Mouse (Mus musculus) heart, postnatal 14 days (tissue): ENCODE data around the gene Galnt16. TPM values are rescaled to one million over a fixed set of nuclear protein-coding genes. Genes with fewer than 3 reads are reported as not detected.

ENCODE experiments used
- DNase-seq, 2 experiments: peaks; one replicate each; pipeline ENCODE4 v3.0.0; 2021 to 2022
- intact Hi-C: fragments of 180-260 bp; cut with DNase I; formaldehyde crosslinking; loops from one replicate; pipeline ENCODE4 v1.15.1; 2025
- total RNA-seq, 2 experiments: library from RNA; stranded (reverse); gene quantifications; 2 replicates each; pipeline ENCODE4 v1.2.3; 2021

The Galnt16 gene
- total RNA-seq, 2 experiments from 2014 or later: 7.1 to 7.6 TPM

- intact Hi-C loops: no loop called here
- no peak for DNase-seq
These were observed 9.8 kb downstream of the Galnt16 start for GRCm38 (mm10) chr12:80527727-80528389.

GRCm38 (mm10) chr12:80530052-80530451, 12.0 kb downstream of the Galnt16 start:
- intact Hi-C loops: no loop called here
- peak; percentile 42 to 52 for DNase-seq

GRCm38 (mm10) chr12:80530630-80531029, 12.6 kb downstream of the Galnt16 start:
- DNase-seq: peak in 1 of 2 experiments; percentile 43
- intact Hi-C loops: no loop called here

GRCm38 (mm10) chr12:80531585-80531984, 13.5 kb downstream of the Galnt16 start:
- intact Hi-C loops: no loop called here

GRCm38 (mm10) chr12:80533876-80534275, 15.8 kb downstream of the Galnt16 start:
- intact Hi-C loops: no loop called here
- DNase-seq: no peak

More at GRCm38 (mm10) chr12:80531585-80531984, 13.5 kb downstream of the Galnt16 start:
- DNase-seq: no peak

- DNase-seq: no peak
- intact Hi-C loops: no loop called here
These were observed 19.2 kb downstream of the Galnt16 start for GRCm38 (mm10) chr12:80537313-80537712.

- intact Hi-C loops: no loop called here
- DNase-seq: no peak
These were observed 20.2 kb downstream of the Galnt16 start for GRCm38 (mm10) chr12:80538311-80538710.

- DNase-seq: no peak
- intact Hi-C loops: no loop called here
These were observed 27.2 kb downstream of the Galnt16 start for GRCm38 (mm10) chr12:80545310-80545709.

GRCm38 (mm10) chr12:80549646-80550045, 31.6 kb downstream of the Galnt16 start:
- intact Hi-C loops: no loop called here
- peak; percentile 69 to 74 for DNase-seq

- DNase-seq: no peak
- intact Hi-C loops: no loop called here
These were observed 35.1 kb downstream of the Galnt16 start for GRCm38 (mm10) chr12:80553157-80553556.

- intact Hi-C loops: no loop called here
- DNase-seq: no peak
These were observed 36.2 kb downstream of the Galnt16 start for GRCm38 (mm10) chr12:80554312-80554711.

- intact Hi-C loops: no loop called here
- DNase-seq: no peak
These were observed 43.8 kb downstream of the Galnt16 start for GRCm38 (mm10) chr12:80561904-80562303.

GRCm38 (mm10) chr12:80562793-80563192, 44.7 kb downstream of the Galnt16 start:
- peak; percentile 42 to 56 for DNase-seq
- intact Hi-C loops: no loop called here

- intact Hi-C loops: no loop called here
- DNase-seq: peak; percentile 65 to 70
These were observed 46.9 kb downstream of the Galnt16 start for GRCm38 (mm10) chr12:80564990-80565389.

- DNase-seq: no peak
- intact Hi-C loops: no loop called here
These were observed 47.7 kb downstream of the Galnt16 start for GRCm38 (mm10) chr12:80565793-80566192.

GRCm38 (mm10) chr12:80566502-80566901, 48.4 kb downstream of the Galnt16 start:
- intact Hi-C loops: no loop called here
- no peak for DNase-seq

- DNase-seq: no peak
- intact Hi-C loops: no loop called here
These were observed 49.3 kb downstream of the Galnt16 start for GRCm38 (mm10) chr12:80567375-80567774.

GRCm38 (mm10) chr12:80569561-80569960, 51.5 kb downstream of the Galnt16 start:
- intact Hi-C loops: no loop called here
- DNase-seq: no peak

- intact Hi-C loops: no loop called here
- DNase-seq: no peak
These were observed 56.2 kb downstream of the Galnt16 start for GRCm38 (mm10) chr12:80574318-80574717.

- DNase-seq: peak; percentile 21 to 22
- intact Hi-C loops: loop anchor here (5.0 kb wide), 1 partner anchor 58 kb away; the partner anchor contains the start of gene Galnt16
These were observed 56.8 kb downstream of the Galnt16 start for GRCm38 (mm10) chr12:80574825-80575371.

- intact Hi-C loops: loop anchor here (5.0 kb wide), 1 partner anchor 60 kb away; the partner anchor contains the start of gene Galnt16
- peak; percentile 27 to 56 for DNase-seq
These were observed 59.0 kb downstream of the Galnt16 start for GRCm38 (mm10) chr12:80577049-80577448.

- intact Hi-C loops: loop anchor here (10.0 kb wide), 1 partner anchor 427 kb away; no protein-coding TSS in a partner anchor
These were observed 63.3 kb downstream of the Galnt16 start for GRCm38 (mm10) chr12:80581357-80581756.

More at GRCm38 (mm10) chr12:80581357-80581756, 63.3 kb downstream of the Galnt16 start:
- DNase-seq: no peak
